Mouse (Mus musculus) skeletal muscle tissue, adult 2 months (tissue): ENCODE results near the gene Leng1.
"Not testable (repeated sequence)": the region's sequence is repeated elsewhere in the genome, so short reads cannot be mapped to it uniquely, and the experiment has no call there.

Experiments
- DNase-seq: peaks from one replicate; pipeline ENCODE4 v3.0.0-alpha.2; 2012; ENCODE audit warnings: low read depth, low spot score

Leng1 gene

DNA sequence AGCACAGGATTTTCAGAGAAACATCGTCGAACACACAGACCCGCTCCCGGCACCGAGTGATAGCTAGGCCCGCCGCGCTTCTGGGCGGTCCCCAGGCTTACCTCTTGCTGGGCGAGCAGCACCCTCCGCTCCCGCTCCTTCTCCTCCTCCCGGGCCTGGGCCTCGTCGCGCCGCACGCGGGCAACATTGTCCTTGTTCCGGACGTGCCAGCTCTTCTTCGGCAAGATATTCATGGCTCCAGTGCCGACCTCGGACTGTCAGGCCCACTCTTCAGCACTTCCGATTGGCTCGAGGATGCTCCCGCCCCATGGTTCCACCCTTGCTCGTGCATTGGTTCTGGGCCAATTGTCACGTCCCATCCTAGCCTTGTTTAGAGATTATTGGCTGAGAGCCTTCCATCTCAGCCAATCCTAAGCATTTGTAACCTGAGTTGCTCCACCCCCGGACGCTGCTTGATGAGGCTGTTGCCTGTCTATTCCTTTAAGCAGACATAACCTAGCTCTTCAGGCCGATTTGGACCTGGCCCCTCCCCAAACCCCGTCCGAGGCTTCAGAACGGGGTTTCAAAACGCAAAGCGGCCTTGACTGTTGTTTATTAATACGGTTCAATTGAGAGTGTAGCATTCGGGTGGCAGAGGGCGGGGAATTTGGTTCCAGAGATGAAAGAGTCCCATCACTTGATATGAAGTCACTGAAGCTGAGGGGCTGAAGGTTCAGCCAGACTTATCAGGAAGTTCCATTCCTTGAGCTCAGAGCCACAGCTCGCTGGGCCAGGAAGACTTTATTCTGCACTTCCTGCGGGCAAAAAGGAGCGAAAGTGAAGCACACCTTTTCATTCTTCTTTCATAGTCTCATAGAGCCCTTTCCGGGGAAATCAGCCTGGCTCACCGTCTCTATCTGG, at the start of gene Leng1:
Gene Leng1, minus strand, starts transcription at position 626 of the 900 bp plus-strand sequence.
- peak; percentile 99 for DNase-seq

DNA sequence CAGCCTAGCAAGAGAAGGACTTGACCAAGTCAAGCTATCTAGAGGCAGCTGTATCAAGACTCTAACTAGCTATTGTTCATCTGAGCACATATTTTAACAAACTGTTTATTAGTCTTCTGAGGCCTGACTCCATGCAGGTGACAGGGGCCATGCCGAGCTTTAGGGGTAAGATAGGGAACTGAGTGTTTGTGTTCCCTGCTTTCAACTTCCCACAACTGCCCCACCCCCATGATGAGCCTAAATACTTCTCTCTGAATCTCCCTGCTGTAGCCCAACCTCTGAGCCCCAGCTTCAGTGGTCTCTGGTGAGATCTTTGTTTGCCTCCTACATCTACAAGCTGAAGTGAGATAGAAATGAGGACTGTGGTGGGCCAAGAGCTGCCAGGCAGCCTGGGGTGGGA, 49.6 kb upstream of the Leng1 start:
- DNase-seq: no peak

DNA sequence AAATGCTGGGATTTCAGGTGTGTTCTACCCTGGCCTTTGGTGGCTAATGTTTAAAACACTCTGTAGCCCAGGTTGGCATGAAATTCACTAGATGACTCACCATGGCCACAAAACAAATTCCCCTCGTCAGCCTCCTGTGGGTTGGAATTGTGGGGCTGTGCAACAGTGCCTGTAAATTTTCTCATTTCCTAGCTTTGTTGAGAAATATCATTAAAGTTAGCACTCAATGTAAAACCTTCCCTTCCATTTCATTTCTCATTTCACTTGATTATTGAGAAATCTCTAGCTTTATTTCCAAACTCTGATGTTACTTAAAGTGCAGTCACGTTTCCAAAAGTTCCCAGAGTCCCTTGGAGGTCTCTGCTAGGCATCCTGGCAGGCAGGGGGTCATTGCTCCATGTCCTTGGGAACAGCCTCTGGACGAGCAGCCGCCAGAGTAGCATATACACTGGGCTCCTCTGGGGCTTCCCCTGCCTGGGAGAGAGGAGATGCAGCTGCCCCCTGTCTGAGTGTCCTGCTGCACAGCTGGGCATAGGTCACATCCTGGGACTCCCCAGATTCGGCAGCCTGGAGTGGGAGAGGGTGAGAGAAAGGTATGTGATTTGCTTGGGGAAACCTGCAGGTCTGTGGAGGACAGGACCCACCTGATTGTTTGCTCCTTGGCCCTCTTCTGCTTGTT, 46.8 kb upstream of the Leng1 start:
- DNase-seq: no peak

DNA sequence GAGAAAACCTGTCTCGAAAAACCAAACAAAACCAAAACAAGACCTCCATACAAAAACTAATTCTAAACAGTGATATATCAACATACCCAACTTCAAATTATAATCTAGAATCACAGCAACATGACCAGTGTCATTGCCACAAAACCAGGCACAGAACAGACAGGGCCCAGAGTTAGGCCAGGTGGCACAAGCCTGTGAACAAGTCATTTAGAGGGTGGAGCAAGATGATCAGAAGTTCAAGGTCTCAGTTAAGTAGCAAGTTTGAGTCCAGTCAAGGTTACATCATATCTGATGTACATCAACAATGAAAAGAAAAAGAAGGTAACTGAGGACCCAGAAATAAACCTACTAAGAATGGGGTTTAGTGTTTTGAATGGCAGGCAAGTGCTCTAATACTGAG, 43.4 kb upstream of the Leng1 start:
- DNase-seq: no peak

DNA sequence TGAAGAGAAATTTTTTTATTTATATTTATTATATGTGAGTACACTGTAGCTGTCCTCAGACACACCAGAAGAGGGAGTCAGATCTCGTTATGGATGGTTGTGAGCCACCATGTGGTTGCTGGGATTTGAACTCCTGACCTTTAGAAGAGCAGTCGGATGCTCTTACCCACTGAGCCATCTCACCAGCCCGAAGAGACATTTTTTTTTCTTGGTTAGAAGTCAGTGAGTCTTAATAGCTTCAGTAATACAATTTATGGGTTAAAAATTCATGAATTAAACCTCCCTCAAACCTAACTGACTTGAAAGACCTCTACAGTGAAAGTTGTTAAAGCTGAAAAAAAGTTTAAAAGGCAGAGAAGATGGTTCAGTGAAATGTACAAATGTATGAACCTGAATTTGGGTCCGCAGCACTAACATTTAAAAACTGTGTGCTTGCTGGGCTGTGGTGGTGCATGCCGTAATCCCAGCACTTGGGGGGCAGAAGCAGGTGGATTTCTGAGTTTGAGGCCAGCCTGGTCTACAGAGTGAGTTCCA, 42.9 kb upstream of the Leng1 start:
- DNase-seq: not testable (repeated sequence)

DNA sequence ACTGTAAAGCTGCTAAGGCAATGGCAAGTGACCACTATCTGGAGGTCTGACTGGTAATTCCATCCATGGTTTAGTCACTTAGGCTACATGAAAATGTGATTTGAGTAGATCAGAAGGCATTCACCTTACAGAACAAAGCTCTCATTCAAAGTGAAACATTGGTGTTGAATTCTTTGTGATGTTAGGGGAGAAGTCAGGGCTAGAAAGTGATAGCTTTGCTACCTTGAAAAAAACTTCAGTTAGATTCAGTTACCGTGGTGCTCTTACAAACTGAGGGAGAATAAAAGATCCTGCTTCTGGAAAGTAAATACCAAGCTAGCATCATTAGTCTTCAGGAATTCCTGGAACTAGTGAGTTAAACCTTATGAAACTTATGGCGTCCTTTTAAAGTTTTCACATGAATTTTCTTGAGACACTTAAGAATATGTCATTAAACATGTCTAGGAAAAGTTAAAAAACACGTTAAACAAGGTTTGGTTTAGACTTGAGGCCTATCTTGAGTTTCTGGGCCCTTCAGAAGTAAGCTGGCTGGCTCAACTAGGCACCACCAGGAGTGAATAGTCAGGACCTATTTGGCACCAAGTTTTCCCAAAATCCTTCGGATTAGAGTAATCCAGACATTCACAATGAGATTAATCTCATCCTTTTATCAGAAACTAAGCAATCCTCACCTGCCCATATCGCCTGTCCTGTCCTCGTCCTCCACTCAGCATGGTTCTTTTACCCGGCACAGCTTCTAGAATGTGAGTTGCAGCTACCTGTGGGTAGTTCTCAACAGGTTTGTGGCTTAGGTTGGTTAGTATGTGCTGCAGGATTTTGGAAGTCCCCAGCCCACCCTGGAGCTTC, 42.2 kb upstream of the Leng1 start:
- no peak for DNase-seq

DNA sequence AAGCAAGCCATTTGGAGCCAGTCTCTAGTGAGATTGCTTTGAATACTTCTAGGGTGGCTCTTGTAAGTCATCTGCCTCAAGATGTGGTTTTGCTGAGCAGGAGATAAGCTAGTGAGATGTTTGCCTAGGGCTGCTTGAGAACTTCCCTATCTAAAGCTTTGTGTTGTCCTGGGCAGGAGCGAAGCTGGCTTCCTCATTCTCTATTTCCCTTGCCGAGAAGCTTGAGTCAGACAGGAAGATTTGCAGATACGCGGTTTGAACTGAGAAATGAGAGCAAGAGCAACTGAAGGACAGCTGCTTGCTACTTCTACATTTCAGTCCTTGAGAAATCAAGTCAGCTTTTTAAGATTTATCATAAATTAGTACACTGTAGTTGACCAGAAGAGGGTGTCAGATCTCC, 41.4 kb upstream of the Leng1 start:
- DNase-seq: peak; percentile 57

DNA sequence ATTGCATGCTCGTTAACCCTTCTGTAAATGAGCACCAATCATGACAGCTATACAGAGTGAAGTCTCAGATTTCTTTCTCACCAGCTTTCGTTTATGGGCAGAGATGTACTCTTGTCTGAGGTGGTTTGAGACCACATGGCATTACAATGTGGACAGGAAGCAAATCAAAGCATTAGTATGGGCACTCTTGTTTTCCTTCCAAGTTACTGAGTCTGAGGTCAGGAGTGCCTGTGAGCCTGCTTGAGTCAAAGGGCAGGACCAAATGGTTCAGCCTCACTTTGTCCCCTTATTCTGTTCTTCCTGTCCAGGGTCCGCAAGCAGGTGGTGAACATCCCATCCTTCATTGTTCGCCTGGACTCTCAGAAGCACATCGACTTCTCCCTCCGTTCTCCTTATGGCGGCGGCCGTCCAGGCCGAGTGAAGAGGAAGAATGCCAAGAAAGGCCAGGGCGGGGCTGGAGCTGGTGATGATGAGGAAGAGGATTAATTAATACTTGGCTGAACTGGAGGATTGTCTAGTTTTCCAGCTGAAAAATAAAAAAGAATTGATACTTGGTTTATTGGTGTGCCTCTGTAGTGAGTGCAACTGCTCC, 40.8 kb upstream of the Leng1 start:
- no peak for DNase-seq

DNA sequence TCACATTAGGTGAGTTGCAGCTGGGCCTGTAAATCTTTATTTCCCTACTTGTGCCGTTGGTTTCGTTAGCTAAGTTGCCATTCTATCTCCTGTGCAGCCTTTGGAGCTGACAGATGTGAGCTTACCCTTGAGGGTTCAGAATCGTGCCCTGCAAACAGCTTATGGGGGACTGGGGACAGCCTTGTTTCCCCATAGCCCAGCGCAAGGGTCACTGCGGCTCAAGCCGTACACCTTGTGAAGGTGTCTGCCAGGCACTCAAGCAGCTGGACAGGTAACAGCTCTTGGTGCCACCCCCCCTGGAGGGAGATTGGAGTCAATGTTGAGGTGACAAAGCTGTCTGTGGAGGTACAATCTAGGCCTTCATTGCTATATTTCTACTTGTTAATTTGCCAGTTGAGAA, 40.3 kb upstream of the Leng1 start:
- DNase-seq: no peak

DNA sequence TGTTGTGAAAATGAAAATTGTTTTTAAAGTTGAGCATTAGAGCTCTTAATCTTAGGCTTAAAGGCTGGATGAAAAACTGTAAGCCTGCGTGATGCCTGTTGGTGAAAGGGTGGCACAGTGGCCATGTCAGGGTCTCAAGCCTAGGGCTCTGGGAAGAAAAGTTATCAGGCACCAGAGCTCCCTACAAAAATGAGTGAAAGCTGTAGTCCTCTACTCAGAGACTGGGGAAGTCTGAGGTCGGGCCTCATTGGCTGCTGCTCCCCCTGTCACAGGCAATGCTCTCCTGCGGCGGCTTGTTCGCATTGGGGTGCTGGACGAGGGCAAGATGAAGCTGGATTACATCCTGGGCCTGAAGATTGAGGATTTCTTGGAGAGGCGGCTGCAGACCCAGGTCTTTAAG, 39.8 kb upstream of the Leng1 start:
- DNase-seq: not testable (repeated sequence)

DNA sequence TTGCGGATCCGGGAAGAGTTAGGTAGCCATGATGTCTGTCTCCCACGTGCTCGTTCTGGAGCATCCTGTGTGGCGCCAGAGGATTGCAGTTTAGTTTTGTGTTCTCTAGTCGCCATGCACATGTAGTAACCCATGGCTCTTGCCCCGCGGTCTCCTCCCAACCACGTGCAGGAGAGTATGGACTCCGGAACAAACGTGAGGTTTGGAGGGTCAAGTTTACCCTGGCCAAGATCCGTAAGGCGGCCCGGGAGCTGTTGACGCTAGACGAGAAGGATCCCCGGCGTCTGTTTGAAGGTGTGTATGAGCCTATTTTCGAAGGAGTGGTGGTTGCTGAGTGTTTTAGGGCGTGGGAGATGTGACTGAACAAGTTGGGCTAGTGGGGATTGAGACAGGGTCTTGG, 38.8 kb upstream of the Leng1 start:
- no peak for DNase-seq

DNA sequence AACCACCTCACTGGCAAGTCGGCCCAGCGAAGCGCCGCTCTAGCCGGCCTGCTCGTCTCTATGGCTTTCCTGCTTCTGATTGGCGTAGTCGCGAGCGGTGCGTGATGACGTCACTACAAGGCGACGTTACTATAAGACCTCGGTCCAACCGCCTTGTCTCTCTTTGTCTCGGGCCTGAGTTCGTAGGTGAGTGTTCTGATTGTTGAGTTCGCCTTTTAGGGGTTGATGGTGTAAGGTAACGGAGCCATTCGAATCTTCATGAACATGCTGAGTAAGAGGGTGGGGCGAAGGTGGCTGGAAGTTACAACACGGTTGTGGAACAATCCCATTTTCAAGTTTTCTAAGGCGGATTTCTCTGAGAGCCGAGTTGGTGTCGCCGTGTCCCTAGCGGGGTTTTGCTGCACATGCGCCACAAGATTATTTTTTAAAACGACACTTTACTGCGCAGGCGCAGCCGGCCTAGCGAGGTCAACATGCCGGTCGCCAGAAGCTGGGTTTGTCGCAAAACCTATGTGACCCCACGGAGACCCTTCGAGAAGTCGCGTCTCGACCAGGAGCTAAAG, 38.3 kb upstream of the Leng1 start, which contains the start of gene Rps9:
Gene Rps9, plus strand, starts transcription at position 115 of the 563 bp plus-strand sequence.
- DNase-seq: peak; percentile 98

DNA sequence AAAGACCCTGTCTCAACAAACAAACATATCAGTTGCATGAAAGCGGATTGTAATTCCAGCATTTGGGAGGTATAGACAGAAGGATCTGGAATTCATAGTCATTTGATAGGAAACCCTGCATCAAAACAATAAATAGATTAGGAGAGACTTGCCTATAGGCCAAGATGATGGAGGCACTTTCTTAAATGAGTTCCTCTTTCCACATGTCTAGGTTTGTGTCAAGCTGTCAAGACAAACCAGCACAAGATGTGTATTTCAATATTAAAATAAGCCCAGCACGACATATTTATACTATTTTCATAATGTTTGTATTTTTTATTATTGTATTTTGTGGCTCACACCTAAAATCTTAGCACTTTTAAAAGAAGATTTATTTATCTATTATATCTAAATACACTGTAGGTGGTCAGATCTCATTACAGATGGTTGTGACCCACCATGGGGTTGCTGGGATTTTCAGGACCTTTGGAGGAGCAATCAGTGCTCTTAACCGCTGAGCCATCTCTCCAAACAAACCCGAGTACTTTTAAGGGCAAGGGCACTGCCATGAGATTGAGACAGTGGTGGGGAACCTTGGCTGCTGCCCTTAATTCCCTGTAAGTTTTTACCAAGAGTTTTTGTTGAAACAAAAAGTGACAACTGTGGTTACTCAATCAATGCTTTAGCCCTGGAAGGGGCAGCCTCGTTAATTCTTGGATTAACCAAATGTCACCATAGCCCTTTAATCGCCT, 37.7 kb upstream of the Leng1 start:
- no peak for DNase-seq

DNA sequence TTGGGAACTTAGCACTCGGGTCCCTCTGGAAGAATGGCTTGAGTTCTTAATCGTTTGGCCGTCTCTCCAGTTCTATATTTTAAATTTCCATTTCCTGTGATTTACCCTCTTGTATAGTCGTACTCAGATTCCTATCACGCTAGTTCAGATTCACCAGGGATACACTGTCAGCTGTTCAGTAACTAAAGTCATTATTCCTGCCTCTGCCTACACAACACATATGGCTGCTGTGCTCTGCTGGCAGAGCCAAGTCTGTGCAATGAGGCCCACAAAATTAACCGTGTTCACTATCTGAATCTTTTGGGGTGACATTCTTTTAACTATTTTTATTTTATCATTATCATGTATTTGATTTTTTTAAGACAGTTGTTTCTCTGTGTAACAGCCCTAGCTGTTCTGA, 32.8 kb upstream of the Leng1 start:
- DNase-seq: no peak

DNA sequence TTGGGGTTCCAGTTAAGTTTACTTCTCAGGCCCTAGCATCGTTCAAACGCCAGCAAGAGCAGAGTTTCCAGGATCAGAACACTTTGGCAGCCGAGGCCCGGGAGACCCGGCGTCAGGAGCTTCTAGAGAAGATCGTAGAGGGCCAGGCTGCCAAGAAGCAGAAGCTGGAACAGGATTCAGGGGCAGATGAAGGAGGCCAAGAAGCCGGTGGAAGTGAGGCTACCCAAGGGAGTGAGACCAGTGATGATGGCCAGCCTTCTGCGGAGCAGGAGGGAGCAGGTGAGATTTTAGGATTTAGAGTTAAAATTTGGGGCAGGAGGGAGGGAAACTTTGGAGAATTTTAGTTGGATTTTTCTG, 29.3 kb upstream of the Leng1 start:
- not testable (repeated sequence) for DNase-seq

DNA sequence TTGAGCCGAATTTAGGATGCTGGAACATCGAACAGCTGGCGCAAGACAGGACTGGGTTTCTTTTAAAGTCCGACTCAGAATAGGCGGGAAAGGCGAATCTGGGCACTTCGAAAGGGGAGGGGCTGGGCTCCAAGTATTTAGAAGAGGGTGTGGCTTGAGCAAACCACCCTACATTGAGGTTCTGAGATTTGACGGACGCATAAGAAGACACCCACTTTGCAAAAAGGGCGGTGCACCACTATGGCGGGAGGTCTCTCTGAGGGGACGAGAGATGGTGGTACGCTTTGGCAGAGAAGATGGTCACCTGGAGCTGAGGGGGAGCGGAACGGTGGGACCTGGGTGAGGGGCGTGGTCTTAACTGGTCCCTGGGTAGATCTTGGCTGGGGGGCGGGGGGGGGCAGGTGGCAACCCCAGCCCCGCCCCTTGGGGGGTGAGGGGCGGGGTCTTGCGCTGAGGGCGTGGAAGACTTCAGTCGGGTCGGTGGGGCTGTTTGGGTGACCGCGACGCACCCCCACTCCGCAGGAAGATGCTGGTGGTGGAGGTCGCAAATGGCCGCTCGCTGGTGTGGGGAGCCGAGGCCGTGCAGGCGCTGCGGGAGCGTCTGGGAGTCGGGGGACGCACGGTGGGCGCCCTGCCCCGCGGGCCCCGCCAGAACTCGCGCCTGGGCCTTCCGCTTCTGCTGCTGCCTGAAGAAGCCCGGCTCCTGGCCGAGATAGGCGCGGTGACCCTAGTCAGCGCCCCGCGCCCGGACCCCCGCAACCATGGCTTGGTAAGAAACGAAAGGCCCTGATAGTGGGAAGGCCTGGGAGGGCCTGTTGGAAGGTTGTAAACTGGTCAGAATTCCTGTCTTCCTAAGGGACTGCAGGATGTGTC, 28.7 kb upstream of the Leng1 start:
- DNase-seq: peak; percentile 73

DNA sequence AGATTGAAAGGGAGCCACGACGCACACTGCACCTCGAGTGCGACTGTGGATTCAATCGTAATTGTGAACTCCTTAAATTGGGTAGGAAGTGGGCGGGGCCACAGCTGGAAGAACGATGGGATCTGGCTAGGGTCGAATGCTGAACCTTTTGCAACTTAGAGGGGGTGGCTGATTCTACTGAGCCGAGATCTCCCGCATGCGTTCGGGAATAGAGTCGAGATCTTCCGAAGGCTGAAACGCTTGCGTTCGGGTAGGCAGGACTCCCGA, 28.1 kb upstream of the Leng1 start:
- DNase-seq: no peak

DNA sequence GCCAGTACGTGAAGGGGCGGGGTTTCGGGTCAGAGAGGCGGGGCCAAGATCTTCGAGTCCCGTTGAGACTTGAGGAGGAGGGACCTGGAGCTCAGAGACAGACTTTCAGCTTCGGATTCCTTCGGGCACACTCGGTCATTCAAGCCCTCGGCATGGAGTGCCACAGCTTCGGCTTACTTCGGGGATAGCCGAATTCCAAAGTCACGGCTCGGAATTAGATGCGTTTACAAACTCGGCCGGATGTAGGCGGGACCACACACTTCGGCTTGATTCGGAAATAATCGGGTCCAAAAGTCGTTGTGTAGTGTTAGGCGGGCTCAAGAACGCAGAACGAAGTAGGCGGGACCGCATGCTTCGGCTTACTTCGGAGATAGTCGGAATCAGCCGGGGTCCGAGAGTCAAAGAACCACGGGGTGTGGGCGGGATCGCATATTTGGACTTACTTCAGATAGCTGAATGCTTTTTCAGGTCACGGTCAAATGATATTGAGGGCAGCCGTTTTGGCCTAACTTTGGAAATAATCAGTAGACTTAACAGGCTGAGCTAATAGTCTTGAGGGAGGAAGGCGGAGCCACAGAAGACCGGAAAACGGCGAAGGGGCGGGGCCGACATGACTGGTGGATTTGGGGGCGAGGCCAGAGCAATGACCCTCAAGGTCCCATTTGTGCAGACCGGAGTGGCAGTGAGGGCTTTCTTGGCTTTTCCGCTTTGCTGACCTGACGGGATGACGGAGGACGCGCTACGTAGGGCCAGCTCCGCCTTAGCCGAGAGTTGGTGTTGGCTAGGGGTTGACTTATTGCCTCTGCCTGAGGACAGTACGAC, 27.6 kb upstream of the Leng1 start, which contains the start of gene Mboat7:
Gene Mboat7, minus strand, starts transcription at position 537 of the 822 bp plus-strand sequence.
- peak; percentile 95 for DNase-seq
